Mouse (Mus musculus) spleen, postnatal 14 days (tissue): ENCODE measurements around the gene Krt72.
A peak's percentile ranks its signal among the peaks of the same experiment; 100 is the strongest.

Source experiments
- DNase-seq, 2 experiments: peaks; one replicate each; pipeline ENCODE4 v3.0.0; 2021 to 2022; ENCODE audit warnings: low spot score in 2 of 2

Gene Krt72

GRCm38 (mm10) chr15:101786360-101786759 is at the start of gene Krt72:
TSS of gene Krt72 (minus strand) at chr15:101786460.
- DNase-seq: no peak

- DNase-seq: no peak
Measured at GRCm38 (mm10) chr15:101834784-101835328, 48.6 kb upstream of the Krt72 start.

- no peak for DNase-seq
Measured at GRCm38 (mm10) chr15:101833131-101833530, 46.9 kb upstream of the Krt72 start.

- DNase-seq: no peak
Measured at GRCm38 (mm10) chr15:101829441-101829840, 43.2 kb upstream of the Krt72 start.

GRCm38 (mm10) chr15:101821786-101822185 is 35.5 kb upstream of the Krt72 start:
- no peak for DNase-seq

GRCm38 (mm10) chr15:101817875-101818274 is 31.6 kb upstream of the Krt72 start, which contains the start of gene Krt2:
TSS of gene Krt2 (minus strand) at chr15:101818169.
- DNase-seq: no peak

GRCm38 (mm10) chr15:101803052-101803822 is 17.0 kb upstream of the Krt72 start:
- DNase-seq: no peak

- no peak for DNase-seq
Measured at GRCm38 (mm10) chr15:101802296-101802835, 16.1 kb upstream of the Krt72 start, which contains the start of gene Krt73. TSS of gene Krt73 (minus strand) at chr15:101802346.

GRCm38 (mm10) chr15:101790867-101791266 is 4.6 kb upstream of the Krt72 start:
- DNase-seq: no peak

GRCm38 (mm10) chr15:101773420-101773819 is 12.8 kb downstream of the Krt72 start:
- no peak for DNase-seq

GRCm38 (mm10) chr15:101772711-101773081 is 13.6 kb downstream of the Krt72 start:
- peak; percentile 35 to 58 for DNase-seq

GRCm38 (mm10) chr15:101772080-101772710 is 14.1 kb downstream of the Krt72 start:
- no peak for DNase-seq

- DNase-seq: no peak
Measured at GRCm38 (mm10) chr15:101770226-101770625, 16.0 kb downstream of the Krt72 start.

- no peak for DNase-seq
Measured at GRCm38 (mm10) chr15:101742711-101743110, 43.5 kb downstream of the Krt72 start, which contains the start of gene Krt71. TSS of gene Krt71 (minus strand) at chr15:101743109.

GRCm38 (mm10) chr15:101737786-101738185 is 48.5 kb downstream of the Krt72 start:
- no peak for DNase-seq

- no peak for DNase-seq
Measured at GRCm38 (mm10) chr15:101730653-101731052, 55.6 kb downstream of the Krt72 start.
